Mouse (Mus musculus) retina, postnatal 1 day (tissue): ENCODE results near the gene Lmo1.

Experiments
- DNase-seq: peaks from one replicate; pipeline ENCODE4 v3.0.0-alpha.2; 2012

Lmo1 gene

DNA sequence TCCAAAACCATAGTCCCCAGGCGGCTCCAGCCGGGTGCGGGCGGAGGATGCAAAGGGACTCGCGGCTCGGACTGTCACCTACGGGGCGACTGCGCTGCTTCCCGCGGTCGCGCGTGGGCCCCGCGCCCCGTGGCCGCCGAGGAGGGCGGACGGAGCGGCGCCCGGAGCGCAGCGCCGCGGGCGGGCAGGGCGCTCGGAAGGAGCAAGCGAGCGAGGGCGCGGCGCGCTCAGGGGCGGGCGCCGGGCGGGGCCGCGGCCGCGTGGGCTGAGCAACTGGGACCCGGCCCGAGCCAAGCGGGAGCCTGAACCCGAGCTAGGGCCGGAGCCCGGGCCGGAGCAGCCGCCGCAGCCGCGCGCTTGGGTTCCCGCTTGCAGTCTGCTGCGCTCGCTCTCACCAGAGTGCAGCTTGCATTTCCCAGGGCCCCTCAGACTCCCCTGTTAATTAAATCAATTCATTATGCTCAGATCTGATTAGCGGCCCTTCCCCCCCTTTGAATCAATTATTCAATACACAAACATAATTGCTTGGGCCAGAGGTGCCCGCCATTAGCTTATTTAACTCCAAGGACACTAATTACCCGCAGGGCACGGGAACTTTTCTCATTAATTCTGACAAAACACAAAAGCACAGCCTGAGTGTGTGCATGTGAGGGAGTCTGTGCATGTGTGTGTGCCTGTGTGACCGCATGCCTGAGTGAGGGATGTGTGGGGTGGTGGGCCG, at the start of gene Lmo1:
Gene Lmo1, minus strand, starts transcription at position 259 of the 721 bp plus-strand sequence.
- peak; percentile 94 for DNase-seq

DNA sequence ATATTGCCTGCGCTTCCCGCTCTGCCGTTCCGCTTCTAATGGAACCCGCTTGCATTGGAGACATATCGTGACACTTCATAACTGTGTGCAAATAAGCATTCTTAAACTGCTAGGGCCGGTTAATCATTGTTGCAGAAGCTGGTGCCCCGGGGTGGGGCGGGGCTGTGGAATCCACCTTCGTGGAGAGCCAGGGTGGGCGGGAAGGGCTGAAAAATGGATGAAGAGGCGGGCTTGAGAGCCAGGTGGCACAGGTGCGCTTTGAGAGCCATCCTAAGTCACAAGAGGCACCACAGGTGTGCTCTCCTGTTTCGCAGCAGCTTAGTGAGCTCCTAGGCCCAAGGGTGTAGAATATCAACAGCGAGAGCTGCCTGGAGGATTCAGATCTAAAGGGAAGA, 46.7 kb upstream of the Lmo1 start:
- no peak for DNase-seq

DNA sequence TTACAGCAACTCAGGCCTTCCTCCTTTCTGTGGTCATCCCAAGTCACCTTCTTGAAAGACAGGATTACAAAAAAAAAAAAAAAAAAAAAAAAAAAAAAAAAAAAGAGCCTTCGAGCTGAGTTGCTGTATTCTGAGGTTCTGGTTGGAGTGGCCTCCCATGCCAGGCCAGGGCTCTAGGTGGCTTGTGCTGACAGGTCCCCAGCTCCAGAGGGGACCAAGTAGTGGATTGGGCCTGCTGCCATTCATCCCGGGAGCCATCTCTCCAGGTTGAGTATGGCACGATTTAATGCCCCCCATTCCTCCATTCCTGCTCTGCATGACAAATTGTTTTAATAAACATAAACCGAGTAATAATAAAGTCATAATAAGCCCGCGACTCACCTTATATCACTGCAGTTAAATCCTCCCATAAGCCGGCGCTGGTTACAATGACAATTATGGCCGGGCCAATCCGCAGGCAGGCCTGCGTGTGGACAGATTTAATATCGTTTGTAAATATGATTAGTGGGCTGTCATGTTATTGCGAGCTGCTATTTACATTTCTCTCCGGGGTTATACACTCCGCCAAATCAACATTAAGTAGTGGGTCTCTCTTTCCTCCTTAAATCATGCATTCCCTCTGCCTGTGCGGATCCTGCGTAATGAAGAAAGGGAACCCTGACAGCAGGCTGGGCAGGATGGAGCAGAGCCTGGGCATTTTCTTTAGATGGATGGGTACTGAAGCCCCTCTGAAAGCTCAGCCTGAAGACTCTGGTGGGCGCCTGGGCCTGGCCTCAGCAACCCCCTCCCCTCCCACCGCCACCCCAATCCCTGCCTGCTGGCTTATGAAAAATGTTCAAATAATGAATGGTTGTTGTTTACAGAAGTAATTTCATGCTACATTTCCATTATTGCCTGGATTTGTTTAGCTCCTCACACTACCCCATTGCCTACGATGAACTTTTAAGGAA, 46.0 kb upstream of the Lmo1 start:
- DNase-seq: no peak

DNA sequence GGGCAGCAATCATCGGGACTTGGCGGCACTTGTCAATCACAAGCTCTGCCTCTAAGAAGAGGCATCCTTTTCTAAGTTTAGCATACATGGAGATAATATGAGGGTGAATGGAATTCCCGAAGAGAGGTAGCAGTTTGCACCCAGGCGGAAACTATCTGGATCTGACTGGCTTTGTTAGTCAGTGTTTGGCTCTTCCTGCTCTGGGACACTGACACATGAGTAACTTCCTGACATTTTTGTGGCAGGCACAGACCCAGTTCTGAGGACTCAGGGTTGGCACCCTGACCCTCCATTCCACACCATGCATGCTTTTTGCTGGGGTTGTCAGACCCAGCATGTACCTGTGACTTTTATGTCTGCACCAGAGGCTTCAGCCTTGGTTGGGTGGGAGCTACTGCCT, 45.0 kb upstream of the Lmo1 start:
- no peak for DNase-seq

DNA sequence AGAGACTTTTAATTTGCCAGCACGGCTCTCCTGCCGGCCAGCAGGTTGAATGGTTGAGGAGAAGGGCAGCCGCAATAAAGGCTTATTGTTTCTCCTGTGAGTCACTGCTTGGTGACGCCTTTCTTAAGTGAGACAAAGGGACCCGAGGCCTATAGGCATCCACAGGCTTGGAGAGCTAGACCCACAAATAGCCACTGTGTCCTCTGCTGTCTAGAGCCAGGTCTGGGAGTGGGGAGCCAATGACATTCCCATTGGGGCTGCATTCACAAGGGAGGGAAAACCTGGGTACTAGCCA, 43.9 kb upstream of the Lmo1 start:
- DNase-seq: peak; percentile 53

DNA sequence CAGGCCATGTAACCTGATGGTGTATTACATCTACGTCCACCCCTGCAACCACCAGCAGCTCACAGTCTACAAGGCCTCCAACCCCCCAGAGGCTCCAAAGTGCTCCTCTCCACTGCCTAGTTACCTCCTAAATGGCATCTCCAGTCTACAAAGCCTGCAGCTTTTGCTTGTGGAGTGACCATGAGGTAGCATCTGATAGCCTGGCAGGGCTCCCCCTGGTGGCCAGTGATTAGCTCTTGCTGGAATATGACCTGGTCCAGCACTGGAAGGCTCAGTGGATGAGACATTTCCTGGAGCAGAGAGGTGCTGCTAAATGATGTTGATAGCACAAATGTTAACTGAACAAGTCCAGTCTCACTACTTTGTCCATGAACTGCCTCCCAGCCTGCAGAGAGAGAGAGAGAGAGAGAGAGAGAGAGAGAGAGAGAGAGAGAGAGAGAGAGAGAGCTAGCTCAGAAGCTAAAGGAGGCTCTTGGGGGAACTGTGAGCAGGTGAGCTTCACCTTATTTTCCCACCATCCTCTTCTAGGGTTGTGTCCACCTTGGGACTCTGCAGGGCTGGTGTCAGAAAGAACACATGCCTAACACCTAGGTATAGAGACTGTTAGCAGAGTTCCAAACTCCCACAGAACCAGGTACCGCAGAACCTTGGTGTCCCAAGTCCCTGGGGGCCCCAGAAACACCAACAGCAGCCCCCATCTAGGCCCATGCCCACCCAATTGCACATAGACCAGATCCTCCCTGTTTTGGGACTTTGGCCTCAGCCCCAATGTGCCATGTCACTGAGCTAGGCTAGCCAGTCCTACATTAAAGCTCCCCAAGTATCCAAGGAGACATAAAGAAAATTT, 43.3 kb upstream of the Lmo1 start:
- DNase-seq: peak; percentile 88

DNA sequence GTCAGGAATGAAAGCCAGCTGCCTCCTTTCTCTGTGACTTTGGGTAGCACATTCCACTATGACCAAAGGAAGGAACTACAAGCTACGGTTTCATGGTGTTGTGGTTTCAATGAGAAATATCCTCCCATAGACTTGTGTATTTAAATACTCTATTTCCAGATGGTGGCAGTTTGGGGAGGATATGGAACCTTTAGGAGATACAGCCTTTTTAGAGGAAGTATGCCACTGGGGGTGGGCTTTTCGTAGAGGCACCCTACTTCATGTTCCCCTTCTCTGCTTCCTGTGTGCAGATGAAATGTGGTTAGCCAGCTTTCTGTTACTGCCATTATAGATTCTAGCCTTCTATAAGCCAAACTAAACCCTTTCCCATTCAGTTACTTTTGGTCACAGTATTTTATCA, 34.8 kb upstream of the Lmo1 start:
- DNase-seq: no peak

DNA sequence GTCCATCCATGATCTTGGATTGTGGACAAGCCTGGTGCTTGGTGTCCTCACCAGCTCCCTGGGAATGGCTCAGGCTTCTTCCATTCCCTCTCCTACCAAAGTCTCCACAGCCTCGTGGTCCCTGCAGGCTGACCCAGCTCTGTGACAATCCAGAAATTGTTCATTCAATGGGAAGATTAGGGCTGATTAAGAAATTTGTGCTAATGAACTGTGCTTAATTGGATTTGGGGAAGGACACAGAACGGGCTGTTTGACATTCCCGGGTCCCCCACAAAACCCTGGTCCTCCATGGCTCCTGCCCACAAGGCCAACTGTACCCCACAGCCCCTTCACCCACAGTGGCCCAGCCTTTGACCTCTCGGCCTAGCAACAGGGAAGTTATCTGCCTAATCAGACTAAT, 32.8 kb upstream of the Lmo1 start:
- peak; percentile 66 for DNase-seq

DNA sequence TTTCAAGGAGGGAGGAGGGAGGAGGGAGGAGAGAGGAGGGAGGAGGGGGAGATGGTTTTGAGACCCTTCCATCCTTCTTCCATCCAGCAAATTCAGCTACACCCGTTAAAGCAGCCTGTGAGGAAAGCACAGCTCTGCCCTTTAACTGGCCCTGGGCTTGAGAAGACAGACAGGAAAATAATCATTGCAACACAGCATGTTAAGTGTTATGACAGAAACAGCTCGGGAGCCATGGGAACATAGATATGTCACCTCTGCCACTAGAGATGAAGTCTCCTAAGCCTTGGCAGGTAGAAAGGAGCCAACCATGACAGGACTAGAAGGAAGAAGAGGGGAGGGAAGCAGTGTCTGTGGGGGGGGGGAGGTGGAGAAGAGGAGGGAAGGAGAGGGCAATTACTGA, 31.4 kb upstream of the Lmo1 start:
- DNase-seq: no peak

DNA sequence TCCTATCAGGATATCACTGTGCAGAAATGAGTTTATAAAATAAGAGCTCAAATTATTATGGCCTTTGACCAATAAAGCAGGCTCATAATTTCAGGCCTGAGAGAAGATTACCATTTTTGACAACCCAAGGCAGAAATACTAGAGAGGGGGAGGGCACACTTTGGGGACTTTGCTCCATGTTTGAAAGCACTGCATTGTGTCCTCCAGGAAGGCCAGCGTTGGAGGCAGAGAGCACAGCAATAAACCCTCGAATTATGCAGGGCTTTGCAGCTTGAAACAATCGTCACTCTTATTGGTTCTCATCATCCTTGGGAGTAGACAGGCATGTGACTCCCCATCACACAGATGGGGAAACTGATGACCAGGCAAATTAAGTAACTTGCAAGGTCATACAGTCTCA, 28.1 kb upstream of the Lmo1 start:
- no peak for DNase-seq

DNA sequence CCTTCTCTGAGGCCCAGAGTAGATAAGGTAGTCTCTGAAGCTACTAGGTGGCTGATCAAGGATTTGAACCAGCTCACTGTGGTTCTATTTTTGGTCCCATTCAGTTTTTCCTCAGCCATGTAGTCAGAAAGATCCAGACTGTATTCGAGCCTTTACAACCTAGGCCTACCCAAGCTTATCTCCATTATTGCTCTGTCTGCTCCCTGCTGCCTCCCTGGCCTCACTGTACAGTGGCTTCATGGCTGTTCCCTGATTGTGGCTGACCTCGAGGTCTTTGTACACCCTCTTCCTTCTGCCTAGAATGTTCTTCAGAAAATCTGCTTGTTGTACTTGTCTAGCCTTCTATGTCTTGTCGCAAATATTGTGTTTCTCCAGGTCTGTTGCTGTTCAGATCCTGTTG, 25.6 kb upstream of the Lmo1 start:
- DNase-seq: no peak

DNA sequence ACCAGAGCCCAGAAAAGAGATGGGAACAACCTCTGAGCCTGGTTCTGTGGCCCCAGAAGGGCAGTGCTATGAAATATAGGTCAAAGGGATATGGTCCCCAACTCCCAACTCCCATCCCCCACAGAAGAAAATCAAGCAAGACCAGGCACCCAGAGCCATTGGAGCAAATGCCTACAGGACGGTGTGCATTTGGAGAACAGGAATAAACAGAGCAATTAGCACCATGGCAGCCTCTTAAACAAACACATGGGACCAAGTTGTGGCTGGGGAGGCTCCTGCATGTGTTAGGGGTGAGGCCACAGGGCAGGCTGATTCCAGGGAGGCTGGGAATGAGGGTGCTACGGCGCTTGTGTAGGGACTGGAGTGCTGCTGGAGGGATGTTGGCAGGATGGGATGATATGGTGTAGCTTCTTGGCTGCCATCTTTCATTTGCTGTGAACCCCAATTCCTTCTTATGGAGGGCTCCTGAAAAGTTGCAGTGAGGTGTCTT, 22.2 kb upstream of the Lmo1 start:
- no peak for DNase-seq

DNA sequence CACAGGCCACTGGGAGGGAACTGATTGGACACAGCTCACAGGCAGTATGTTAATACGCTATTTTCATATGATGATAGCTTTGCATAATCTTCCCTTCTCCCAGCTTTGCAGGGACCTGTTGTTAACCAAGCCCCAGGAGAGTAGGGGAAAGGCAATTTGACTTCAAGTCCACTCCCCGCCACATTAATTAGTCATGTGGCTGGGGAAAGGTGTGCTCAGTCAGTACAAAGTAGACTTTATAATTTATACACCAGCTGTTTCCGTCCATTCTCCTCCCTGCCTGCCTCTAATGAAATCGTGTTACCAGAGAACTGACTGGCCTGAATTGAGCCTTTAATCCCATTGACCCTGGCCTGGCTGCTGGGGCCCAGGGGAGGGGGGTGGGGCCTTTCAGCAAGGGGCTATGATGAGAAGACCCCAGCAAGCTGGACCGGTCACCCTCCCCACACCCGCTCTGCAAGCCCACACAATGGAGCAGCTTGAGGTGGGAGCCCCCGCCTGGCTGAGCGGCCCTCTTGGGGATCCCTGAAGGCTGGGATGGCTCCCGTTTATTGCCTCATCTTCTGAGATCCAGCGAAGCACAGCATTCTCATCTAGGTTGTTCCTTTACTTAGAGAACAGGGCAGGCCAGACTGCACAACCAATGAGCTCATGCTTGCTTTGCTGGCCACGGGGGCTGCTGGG, 21.5 kb upstream of the Lmo1 start:
- DNase-seq: peak; percentile 83

DNA sequence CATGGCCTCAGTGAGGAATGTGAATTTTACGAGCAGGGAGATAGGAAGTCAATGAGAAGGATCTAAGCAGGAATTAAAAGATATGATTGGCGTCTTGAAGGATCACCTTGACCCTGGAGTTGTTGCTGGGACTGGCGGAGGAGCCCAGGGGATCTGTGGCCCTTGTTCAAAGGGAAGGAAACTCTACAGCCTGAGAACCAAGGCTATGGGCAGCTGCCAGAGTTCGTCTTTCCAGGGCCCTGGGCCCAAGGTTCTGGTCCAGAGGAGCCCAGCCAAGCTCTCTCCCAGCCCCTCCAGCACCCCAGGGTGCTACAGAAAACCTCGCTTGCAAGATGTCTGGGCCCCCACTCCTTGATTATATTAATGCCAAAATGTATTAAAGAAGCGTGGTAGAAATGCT, 21.0 kb upstream of the Lmo1 start:
- no peak for DNase-seq

DNA sequence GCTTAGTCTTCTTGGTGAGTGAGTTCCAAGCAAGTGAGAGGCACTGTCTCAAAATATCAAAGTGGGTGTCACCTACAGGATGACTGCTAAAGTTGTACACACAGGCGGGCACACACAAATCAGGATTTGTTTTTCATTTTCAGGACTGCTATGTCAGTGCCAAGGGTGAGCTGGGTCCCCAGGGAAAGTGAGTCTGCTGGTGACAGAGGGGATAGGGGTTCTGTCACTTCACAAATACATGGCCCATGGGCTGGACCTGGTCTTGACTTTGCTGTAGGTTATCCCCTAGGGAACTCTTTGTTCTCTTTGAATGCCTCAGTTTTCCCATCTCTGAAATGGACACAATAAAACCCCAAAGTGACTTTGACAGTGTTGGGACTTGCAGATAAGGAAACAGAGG, 19.8 kb upstream of the Lmo1 start:
- DNase-seq: no peak

DNA sequence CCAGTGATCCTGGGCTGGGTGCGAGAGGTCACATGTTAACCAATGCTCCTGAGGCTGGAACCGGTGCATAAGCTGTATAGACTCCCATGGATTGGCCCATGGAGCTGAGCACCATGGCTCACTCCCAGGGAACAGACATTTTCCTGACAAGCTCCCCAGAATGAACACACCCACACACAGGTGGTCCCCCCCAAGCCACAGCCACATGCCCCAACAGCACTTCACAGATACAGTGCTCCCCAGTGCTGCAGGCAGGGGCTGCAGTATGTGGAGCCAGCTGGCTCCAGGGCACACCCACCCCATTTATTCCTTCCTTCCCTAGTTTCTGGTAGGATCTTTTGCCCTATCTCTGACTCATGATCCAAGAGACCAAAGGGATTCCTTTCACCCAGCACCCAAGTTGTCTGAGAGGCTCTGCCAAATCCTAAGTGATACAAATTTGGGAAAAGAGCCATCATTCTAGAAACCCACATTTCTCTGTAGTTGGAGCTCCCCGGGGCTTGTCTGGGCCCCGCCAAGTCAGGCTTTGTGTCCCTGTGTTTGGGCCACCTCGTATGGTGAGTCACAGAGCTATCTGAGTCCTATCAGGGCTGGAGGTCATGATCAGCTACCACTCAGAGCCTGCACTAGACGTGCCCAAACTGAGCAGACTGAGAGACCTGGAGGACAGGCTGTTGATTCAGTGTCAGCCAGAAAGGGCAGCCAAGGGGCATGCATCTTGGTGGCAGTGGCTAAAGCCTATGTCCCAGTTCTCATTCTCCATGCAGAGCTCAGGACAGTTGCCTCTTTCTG, 12.4 kb upstream of the Lmo1 start:
- no peak for DNase-seq

DNA sequence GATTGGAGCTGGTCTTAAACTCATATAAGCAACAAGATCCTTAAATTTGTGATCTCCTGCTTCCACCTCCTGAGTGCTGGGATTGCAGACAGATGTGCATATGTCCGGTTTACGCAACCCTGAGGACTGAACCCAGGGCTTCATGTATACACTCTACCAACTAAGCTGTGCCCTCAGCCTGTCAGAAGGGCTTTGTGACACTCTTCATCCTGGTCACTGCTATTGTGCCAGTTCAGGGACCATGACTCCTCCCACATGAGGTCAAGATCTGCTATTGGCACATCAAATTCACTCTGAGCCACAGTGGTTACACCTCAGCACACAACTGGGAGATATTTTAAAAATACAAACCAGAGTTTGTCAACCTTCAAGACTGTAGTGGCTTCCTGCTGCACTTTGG, 11.0 kb upstream of the Lmo1 start:
- no peak for DNase-seq

DNA sequence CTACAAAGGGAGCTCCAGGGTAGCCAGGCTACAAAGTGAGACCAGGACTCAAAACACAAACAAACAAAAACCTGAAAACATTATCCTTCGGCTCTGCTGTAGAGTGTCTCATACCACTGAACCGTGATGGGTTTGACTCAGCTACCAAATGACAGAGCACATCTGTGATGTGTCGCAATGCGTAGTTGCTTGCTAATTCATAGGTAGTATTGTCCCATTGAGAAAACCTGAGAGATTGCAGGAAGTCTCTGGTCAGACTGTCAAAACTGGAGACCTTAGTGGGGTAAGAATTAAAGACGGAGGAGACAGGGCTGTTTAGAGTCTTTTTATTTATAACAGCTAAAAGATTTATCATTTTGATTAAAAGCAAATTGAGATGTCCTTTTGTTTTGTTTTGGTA, 10.6 kb upstream of the Lmo1 start:
- DNase-seq: no peak

DNA sequence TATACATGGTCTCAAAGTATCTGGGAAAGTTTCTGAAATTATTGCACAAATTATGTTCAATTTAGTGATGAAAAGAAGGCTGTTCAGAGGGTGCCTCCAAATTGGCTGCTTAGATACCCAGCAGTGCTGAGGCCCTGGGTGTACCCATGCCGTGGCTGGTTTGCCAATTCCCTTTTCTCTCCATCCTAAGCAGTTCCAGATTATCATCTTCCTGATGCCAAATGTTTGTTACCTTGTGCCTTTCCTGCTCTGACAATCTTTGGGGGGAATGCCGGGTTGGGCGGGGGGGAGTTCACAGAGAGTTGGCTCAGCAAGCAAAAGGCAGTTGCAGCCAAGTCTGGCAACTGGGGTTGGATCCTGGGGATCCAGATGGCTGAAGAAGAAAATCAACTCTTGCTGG, 1.7 kb upstream of the Lmo1 start:
- no peak for DNase-seq

DNA sequence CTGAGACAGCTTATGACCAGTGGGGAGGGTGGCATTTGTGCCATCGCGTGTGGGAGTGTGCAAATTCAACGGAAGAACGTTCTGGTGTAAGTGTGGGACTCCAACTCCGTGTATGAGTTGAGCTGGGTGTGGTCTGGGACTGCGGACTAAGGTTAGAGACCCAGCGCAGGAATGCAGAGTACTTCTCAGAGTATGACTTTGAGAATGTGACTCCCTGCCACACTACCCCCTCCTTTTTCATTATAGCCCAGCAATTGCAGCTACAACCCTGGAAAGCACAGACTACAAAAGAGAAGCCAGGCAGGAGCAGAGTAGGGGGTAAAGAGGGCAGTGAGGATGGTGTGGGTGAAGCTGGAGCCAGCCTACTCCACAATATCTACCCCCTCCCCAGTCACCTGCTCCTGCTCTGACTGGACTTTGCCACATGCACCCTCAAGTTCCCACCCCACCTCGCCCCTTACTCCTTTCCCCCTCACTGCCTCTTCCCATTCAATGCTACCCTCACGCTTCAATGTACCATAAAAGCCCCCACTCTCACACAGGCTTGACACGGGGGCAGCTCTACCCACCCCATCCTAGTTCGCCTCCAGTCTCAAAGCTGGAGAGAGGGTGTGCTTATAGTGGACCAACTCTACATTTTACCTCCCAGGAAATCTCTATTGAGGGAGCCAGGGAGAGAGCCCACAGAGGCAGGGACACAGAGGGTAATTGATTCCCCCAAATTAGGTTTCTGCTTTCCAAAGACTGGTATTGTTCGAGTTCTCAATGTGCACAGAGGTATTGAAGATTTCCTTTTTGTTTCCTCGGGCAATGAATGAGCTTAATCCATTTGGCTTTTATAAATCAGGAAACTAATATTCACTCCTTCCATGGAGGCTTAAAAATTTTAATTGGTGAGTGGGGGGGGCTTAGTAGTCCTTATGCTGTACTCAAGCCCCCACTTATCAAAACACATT, 941 bp upstream of the Lmo1 start:
- DNase-seq: no peak
